Mouse (Mus musculus) adipose tissue, adult 10 weeks (tissue): ENCODE results near the gene Hacl1. TPM values are rescaled to one million over a fixed set of nuclear protein-coding genes. Genes with fewer than 3 reads are reported as not detected.

Source experiments
- polyA plus RNA-seq: library from polyadenylated mRNA; stranded (reverse); fragments of 350-450 nt; fragmentation: Illumina TruSeq; extraction: RNeasy Lipid Tissue Mini Kit (QIAGEN cat#74804); gene quantifications from one replicate; pipeline ENCODE4 v1.2.3, GENCODE M21; 2014; ENCODE audit warnings: low read depth, low replicate concordance

The Hacl1 gene
- 19.4 TPM for polyA plus RNA-seq

DNA sequence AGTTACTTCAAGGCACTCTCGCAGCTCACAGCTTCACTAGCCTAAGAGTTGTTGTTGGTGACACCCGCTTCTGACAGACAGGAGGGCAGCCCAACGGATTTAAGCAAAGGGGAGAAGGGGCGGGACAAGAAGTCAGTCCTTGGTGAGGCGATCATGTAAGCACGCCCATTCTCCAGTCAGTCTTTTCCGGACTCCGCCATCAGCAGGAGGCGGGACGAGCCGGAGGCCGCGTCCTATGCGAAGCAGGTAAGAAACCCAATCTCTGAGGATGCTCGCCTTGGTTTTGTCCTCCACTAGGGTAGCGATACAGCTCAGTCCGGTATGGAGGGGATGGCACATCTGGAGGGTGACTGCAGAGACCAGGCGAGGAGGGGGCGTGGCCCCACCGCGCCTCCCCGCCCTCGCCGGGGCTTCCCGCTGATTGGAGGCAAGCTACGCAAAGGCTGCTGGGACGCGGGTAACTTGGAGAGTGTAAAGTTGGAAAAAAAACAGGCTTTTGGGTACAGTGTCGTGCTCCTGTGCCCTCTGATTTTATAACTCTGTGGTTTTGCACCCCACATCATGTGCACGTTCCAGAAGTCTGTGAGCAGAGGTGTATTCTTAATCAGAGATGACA is at the start of gene Hacl1, which contains the start of gene Btd:
Gene Hacl1 (minus strand): TSS at position 397 of the 616 bp plus-strand sequence.
Gene Btd (plus strand): TSS at position 139 of the 616 bp plus-strand sequence.

DNA sequence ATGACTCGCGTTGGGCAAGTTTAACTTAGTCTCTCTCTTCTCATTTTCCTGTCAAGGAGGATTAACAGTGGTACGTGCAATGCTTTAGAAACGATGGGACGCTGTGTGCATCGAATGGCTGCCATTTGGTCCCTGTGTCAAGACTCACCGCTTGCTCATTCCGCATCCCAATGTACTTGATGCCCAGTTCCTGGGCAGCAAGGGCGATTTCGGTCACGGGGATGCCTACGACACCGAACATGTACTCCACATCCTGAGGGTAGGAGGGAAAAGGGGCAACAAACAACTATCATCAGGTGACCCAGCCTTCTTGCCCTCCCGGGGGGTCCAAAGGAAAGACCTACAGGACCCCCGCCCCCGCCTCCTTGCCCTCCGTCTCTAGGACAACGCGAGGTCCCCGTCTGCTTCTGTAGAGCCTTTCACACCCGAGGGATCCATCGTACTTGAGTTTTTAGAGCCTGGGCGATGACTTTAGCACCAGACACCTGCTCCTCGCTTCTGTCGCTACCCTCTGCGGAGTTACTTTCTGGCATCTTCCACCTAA is 668 bp downstream of the Hacl1 start, which contains the start of gene Gm49387:
Gene Gm49387 (minus strand): TSS at position 533 of the 544 bp plus-strand sequence.

DNA sequence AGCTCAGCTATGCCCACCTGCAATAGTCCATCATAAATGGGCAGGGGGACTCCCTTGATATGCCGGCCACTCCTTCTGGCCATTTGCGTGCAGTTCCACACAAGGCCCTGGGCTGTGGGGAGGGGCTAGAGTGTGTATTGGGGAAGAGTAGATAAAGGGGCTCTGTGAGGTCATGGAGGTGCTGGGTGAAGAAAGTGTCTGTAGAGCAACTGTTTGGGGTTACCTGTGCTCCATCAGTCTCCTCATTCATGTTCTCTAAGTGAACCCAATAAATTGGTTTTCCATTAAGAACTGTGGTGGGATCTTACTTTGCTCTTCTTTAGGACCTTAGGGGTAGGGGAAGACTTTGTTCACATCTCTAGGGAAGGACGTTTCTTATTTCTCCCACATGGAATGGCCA is 49.8 kb downstream of the Hacl1 start, which contains the start of gene Colq:
Gene Colq (minus strand): TSS at position 101 of the 400 bp plus-strand sequence.

Other genes starting within 250 kb of the Hacl1 start
- gene Sh3bp5, start 205.2 kb downstream of the Hacl1 start, polyA plus RNA-seq, result 34.4 TPM
- gene Eaf1, start 146.9 kb downstream of the Hacl1 start, polyA plus RNA-seq, result 25.4 TPM
- gene Mettl6, start 146.2 kb downstream of the Hacl1 start, polyA plus RNA-seq, result 22.3 TPM
- not detected for gene Colq, start 49.9 kb downstream of the Hacl1 start, polyA plus RNA-seq
- 0.36 TPM for gene Gm49387, start 408 bp downstream of the Hacl1 start, polyA plus RNA-seq
- gene Btd, start 258 bp downstream of the Hacl1 start, polyA plus RNA-seq, result 22.8 TPM
- gene Ankrd28, start 189.4 kb upstream of the Hacl1 start, polyA plus RNA-seq, result 20.3 TPM